Mouse (Mus musculus): ENCODE measurements around the gene Lrrc31. TPM values are rescaled to one million over a fixed set of nuclear protein-coding genes. Genes with fewer than 3 reads are reported as not detected.

Gene Lrrc31
- total RNA-seq (2023) = not detected in 4 replicates

GRCm38 (mm10) chr3:30699711-30700505 is at the start of gene Lrrc31:
Gene Lrrc31 (minus strand): TSS chr3:30699843.

DNA sequence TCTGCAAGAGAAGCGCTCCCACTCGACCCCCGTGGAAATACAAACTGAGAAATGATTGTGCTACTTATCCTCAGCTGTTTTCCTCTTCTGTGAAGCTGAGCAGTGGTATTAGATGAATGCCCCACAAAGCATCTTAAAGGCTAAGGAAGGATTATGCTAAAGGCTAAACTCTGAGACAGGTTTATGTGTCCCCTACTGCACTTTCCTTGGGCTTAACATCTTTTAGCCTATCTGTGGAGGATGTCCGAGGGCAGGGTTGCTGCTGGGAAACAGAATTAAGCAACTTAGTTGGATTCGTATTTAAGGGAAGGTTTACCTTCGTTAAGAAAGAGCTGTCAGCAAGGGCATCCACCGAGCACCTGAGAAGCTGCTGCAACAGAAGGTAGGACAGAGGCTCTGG is 46.4 kb upstream of the Lrrc31 start, which contains the start of gene Samd7:
Gene Samd7, plus strand, starts transcription at position 288 of the 400 bp plus-strand sequence.

GRCm38 (mm10) chr3:30647440-30648090 is 52.1 kb downstream of the Lrrc31 start, which contains the start of gene Lrrc34:
Gene Lrrc34 (minus strand): TSS chr3:30647869.

GRCm38 (mm10) chr3:30644207-30644606 is 55.4 kb downstream of the Lrrc31 start, which contains the start of gene Lrriq4:
Gene Lrriq4 (plus strand): TSS chr3:30644507.

Other genes with a start within 250 kb of the Lrrc31 start
- gene Mecom, start 151.8 kb downstream of the Lrrc31 start, total RNA-seq (2023) = not detected in 4 replicates
- 0.77 to 2.2 TPM (median 1.3 TPM) in 4 replicates for gene Actrt3, start 99.9 kb downstream of the Lrrc31 start, total RNA-seq (2023)
- gene Mynn, start 97.8 kb downstream of the Lrrc31 start, total RNA-seq (2023) = 60.0 to 73.7 TPM (median 67.0 TPM) in 4 replicates
- gene Lrriq4, start 55.3 kb downstream of the Lrrc31 start, total RNA-seq (2023) = not detected in 4 replicates
- not detected in 4 replicates for gene Lrrc34, start 52.0 kb downstream of the Lrrc31 start, total RNA-seq (2023)
- gene Samd7, start 46.5 kb upstream of the Lrrc31 start, total RNA-seq (2023) = not detected in 4 replicates
- gene Sec62, start 93.0 kb upstream of the Lrrc31 start, total RNA-seq (2023) = 65.8 to 85.1 TPM (median 72.6 TPM) in 4 replicates
- 0.63 TPM in 1 of 4 replicates, not detected in the others for gene Gpr160, start 156.1 kb upstream of the Lrrc31 start, total RNA-seq (2023)